Mouse (Mus musculus): ENCODE data around the gene Lima1. TPM values are rescaled to one million over a fixed set of nuclear protein-coding genes. Genes with fewer than 3 reads are reported as not detected.

Lima1 gene
- total RNA-seq, 2 experiments from 2014 or later: 8.2 to 10.7 TPM

GRCm38 (mm10) chr15:99817343-99818235, 57.7 kb downstream of the Lima1 start:
- DNase-seq (ENCODE audit: low spot score in 2 of 2): no peak
- intact Hi-C loops (cut with DNase I): loop anchor here (5.0 kb wide), 1 partner anchor 40 kb away; no protein-coding TSS in a partner anchor

GRCm38 (mm10) chr15:99815999-99816398, 59.3 kb downstream of the Lima1 start:
- DNase-seq (ENCODE audit: low spot score in 2 of 2): no peak
- intact Hi-C loops (cut with DNase I): loop anchor here (5.0 kb wide), 1 partner anchor 41 kb away; no protein-coding TSS in a partner anchor

- no peak for DNase-seq (ENCODE audit: low spot score in 2 of 2)
- intact Hi-C loops (cut with DNase I): loop anchor here (5.0 kb wide), 1 partner anchor 43 kb away; no protein-coding TSS in a partner anchor
Observed at GRCm38 (mm10) chr15:99814554-99815260, 60.5 kb downstream of the Lima1 start.

GRCm38 (mm10) chr15:99813639-99814038, 61.6 kb downstream of the Lima1 start:
- intact Hi-C loops (cut with DNase I): no loop called here
- DNase-seq (ENCODE audit: low spot score in 2 of 2): no peak

- DNase-seq (ENCODE audit: low spot score in 2 of 2): no peak
- intact Hi-C loops (cut with DNase I): no loop called here
Observed at GRCm38 (mm10) chr15:99812097-99812496, 63.2 kb downstream of the Lima1 start.

- no peak for DNase-seq (ENCODE audit: low spot score in 2 of 2)
- intact Hi-C loops (cut with DNase I): no loop called here
Observed at GRCm38 (mm10) chr15:99807776-99808735, 67.2 kb downstream of the Lima1 start.

- no peak for DNase-seq (ENCODE audit: low spot score in 2 of 2)
- intact Hi-C loops (cut with DNase I): no loop called here
Observed at GRCm38 (mm10) chr15:99806171-99806570, 69.1 kb downstream of the Lima1 start.

- intact Hi-C loops (cut with DNase I): no loop called here
- no peak for DNase-seq (ENCODE audit: low spot score in 2 of 2)
Observed at GRCm38 (mm10) chr15:99805673-99806072, 69.6 kb downstream of the Lima1 start.

GRCm38 (mm10) chr15:99803186-99803644, 72.0 kb downstream of the Lima1 start:
- intact Hi-C loops (cut with DNase I): no loop called here
- DNase-seq (ENCODE audit: low spot score in 2 of 2): no peak

GRCm38 (mm10) chr15:99801885-99802572, 73.2 kb downstream of the Lima1 start:
- DNase-seq (ENCODE audit: low spot score in 2 of 2): no peak
- intact Hi-C loops (cut with DNase I): no loop called here

GRCm38 (mm10) chr15:99799706-99800105, 75.5 kb downstream of the Lima1 start:
- DNase-seq (ENCODE audit: low spot score in 2 of 2): no peak
- intact Hi-C loops (cut with DNase I): no loop called here

- intact Hi-C loops (cut with DNase I): no loop called here
- DNase-seq (ENCODE audit: low spot score in 2 of 2): no peak
Observed at GRCm38 (mm10) chr15:99797898-99798297, 77.4 kb downstream of the Lima1 start.

GRCm38 (mm10) chr15:99796735-99797134, 78.5 kb downstream of the Lima1 start:
- intact Hi-C loops (cut with DNase I): no loop called here
- no peak for DNase-seq (ENCODE audit: low spot score in 2 of 2)

- DNase-seq (ENCODE audit: low spot score in 2 of 2): no peak
Observed at GRCm38 (mm10) chr15:99796066-99796465, 79.2 kb downstream of the Lima1 start.

GRCm38 (mm10) chr15:99792221-99792815, 82.9 kb downstream of the Lima1 start:
- intact Hi-C loops (cut with DNase I): no loop called here

More at GRCm38 (mm10) chr15:99796066-99796465, 79.2 kb downstream of the Lima1 start:
- intact Hi-C loops (cut with DNase I): no loop called here

GRCm38 (mm10) chr15:99791003-99791402, 84.3 kb downstream of the Lima1 start:
- no peak for DNase-seq (ENCODE audit: low spot score in 2 of 2)
- intact Hi-C loops (cut with DNase I): no loop called here

More at GRCm38 (mm10) chr15:99792221-99792815, 82.9 kb downstream of the Lima1 start:
- no peak for DNase-seq (ENCODE audit: low spot score in 2 of 2)

- intact Hi-C loops (cut with DNase I): no loop called here
- DNase-seq (ENCODE audit: low spot score in 2 of 2): peak in 1 of 2 experiments; percentile 40
Observed at GRCm38 (mm10) chr15:99790464-99790863, 84.8 kb downstream of the Lima1 start.

GRCm38 (mm10) chr15:99787625-99788120, 87.6 kb downstream of the Lima1 start:
- intact Hi-C loops (cut with DNase I): loop anchor here (10.0 kb wide), 1 partner anchor 117 kb away; no protein-coding TSS in a partner anchor
- DNase-seq (ENCODE audit: low spot score in 2 of 2): no peak
